Mouse (Mus musculus): ENCODE results near the gene Ddx27. TPM values are rescaled to one million over a fixed set of nuclear protein-coding genes. Genes with fewer than 3 reads are reported as not detected.

Ddx27 gene
- polyA plus RNA-seq, 1 experiment from 2014 or later, result 76.1 TPM

- H3K4me3 ChIP-seq, result no peak overlapping the region
- H3K27me3 ChIP-seq (ENCODE audit: poor library complexity, severe bottlenecking), result no peaks in the 10 kb centered on the region
- H3K4me1 ChIP-seq, result peaks cover 27% of the 10 kb centered on the region
- no peak overlapping the region for H3K27ac ChIP-seq
- peaks cover 17% of the 10 kb centered on the region for H3K36me3 ChIP-seq (replicated peaks)
- WGBS, result 93% methylated on average over 6 of the region's 6 CpGs
- no peak for DNase-seq (ENCODE audit: extremely low spot score, low spot score)
- H3K9me3 ChIP-seq, result no peaks in the 10 kb centered on the region
These were observed 55.3 kb downstream of the Ddx27 start for GRCm38 (mm10) chr2:167070341-167070740.

GRCm38 (mm10) chr2:167071266-167071640, 56.3 kb downstream of the Ddx27 start:
- Histone ChIP-seq H3K9me3 (no peaks in the 10 kb centered on the region), H3K4me3 (peak overlapping the region; percentile 59), H3K27ac (peak overlapping the region; percentile 87), H3K4me1 (peaks cover 18% of the 10 kb centered on the region), H3K27me3 (ENCODE audit: poor library complexity, severe bottlenecking) (no peaks in the 10 kb centered on the region), H3K36me3 (replicated peaks) (peaks cover 8% of the 10 kb centered on the region)
- DNase-seq (ENCODE audit: extremely low spot score, low spot score), result no peak
- 23% methylated on average over 12 of the region's 12 CpGs for WGBS

- WGBS, result 9% methylated on average over 22 of the region's 22 CpGs
- no peaks in the 10 kb centered on the region for H3K27me3 ChIP-seq (ENCODE audit: poor library complexity, severe bottlenecking)
- H3K4me1 ChIP-seq, result peaks cover 18% of the 10 kb centered on the region
- H3K27ac ChIP-seq, result peak overlapping the region; percentile 87
- peak; percentile 94 for DNase-seq (ENCODE audit: extremely low spot score, low spot score)
- H3K4me3 ChIP-seq, result peak overlapping the region; percentile 59
- 0 out of 2 replicates have a peak, but pooled peaks cover 1% of the 10 kb centered on the region for H3K36me3 ChIP-seq (replicated peaks)
- no peaks in the 10 kb centered on the region for H3K9me3 ChIP-seq
These were observed 56.9 kb downstream of the Ddx27 start for GRCm38 (mm10) chr2:167071641-167072601.

- DNase-seq (ENCODE audit: extremely low spot score, low spot score), result no peak
- H3K27ac ChIP-seq, result no peak overlapping the region
- WGBS, result 92% methylated on average over 5 of the region's 5 CpGs
- no peaks in the 10 kb centered on the region for H3K27me3 ChIP-seq (ENCODE audit: poor library complexity, severe bottlenecking)
- peaks cover 34% of the 10 kb centered on the region for H3K4me1 ChIP-seq
- no peaks in the 10 kb centered on the region for H3K9me3 ChIP-seq
- no peaks in the 10 kb centered on the region for H3K36me3 ChIP-seq (replicated peaks)
- H3K4me3 ChIP-seq, result no peak overlapping the region
These were observed 59.6 kb downstream of the Ddx27 start for GRCm38 (mm10) chr2:167074587-167074986.

GRCm38 (mm10) chr2:167076352-167076751, 61.4 kb downstream of the Ddx27 start:
- Histone ChIP-seq H3K4me1 (peaks cover 44% of the 10 kb centered on the region), H3K9me3 (no peaks in the 10 kb centered on the region), H3K4me3 (no peak overlapping the region), H3K36me3 (replicated peaks) (no peaks in the 10 kb centered on the region), H3K27ac (no peak overlapping the region), H3K27me3 (ENCODE audit: poor library complexity, severe bottlenecking) (no peaks in the 10 kb centered on the region)
- WGBS, result 95% methylated on average over 4 of the region's 4 CpGs
- no peak for DNase-seq (ENCODE audit: extremely low spot score, low spot score)

GRCm38 (mm10) chr2:167076759-167077158, 61.8 kb downstream of the Ddx27 start:
- no peak overlapping the region for H3K27ac ChIP-seq
- 78% methylated on average over 2 of the region's 2 CpGs for WGBS

GRCm38 (mm10) chr2:167077199-167077962, 62.4 kb downstream of the Ddx27 start:
- no peak overlapping the region for H3K4me3 ChIP-seq
- H3K27me3 ChIP-seq (ENCODE audit: poor library complexity, severe bottlenecking), result no peaks in the 10 kb centered on the region
- no peak for DNase-seq (ENCODE audit: extremely low spot score, low spot score)
- H3K36me3 ChIP-seq (replicated peaks), result no peaks in the 10 kb centered on the region
- peaks cover 44% of the 10 kb centered on the region for H3K4me1 ChIP-seq
- 88% methylated on average over 11 of the region's 11 CpGs for WGBS
- H3K27ac ChIP-seq, result no peak overlapping the region
- H3K9me3 ChIP-seq, result no peaks in the 10 kb centered on the region

More at GRCm38 (mm10) chr2:167076759-167077158, 61.8 kb downstream of the Ddx27 start:
- no peak overlapping the region for H3K4me3 ChIP-seq
- no peaks in the 10 kb centered on the region for H3K36me3 ChIP-seq (replicated peaks)
- no peaks in the 10 kb centered on the region for H3K27me3 ChIP-seq (ENCODE audit: poor library complexity, severe bottlenecking)
- DNase-seq (ENCODE audit: extremely low spot score, low spot score), result no peak
- H3K9me3 ChIP-seq, result no peaks in the 10 kb centered on the region
- peaks cover 44% of the 10 kb centered on the region for H3K4me1 ChIP-seq

- 49% methylated on average over 7 of the region's 7 CpGs for WGBS
- Histone ChIP-seq H3K27me3 (ENCODE audit: poor library complexity, severe bottlenecking) (no peaks in the 10 kb centered on the region), H3K4me1 (peaks cover 43% of the 10 kb centered on the region), H3K36me3 (replicated peaks) (no peaks in the 10 kb centered on the region), H3K9me3 (no peaks in the 10 kb centered on the region), H3K27ac (peak overlapping the region; percentile 70; the same call in 1 of the 2 replicates), H3K4me3 (no peak overlapping the region)
- DNase-seq (ENCODE audit: extremely low spot score, low spot score), result no peak
These were observed 63.5 kb downstream of the Ddx27 start for GRCm38 (mm10) chr2:167078486-167078885.

GRCm38 (mm10) chr2:167078931-167079495, 64.0 kb downstream of the Ddx27 start:
- peak overlapping the region; percentile 70 for H3K27ac ChIP-seq
- H3K27me3 ChIP-seq (ENCODE audit: poor library complexity, severe bottlenecking), result no peaks in the 10 kb centered on the region
- WGBS, result 64% methylated on average over 9 of the region's 9 CpGs
- H3K9me3 ChIP-seq, result no peaks in the 10 kb centered on the region
- no peak for DNase-seq (ENCODE audit: extremely low spot score, low spot score)
- H3K4me1 ChIP-seq, result peaks cover 43% of the 10 kb centered on the region
- no peaks in the 10 kb centered on the region for H3K36me3 ChIP-seq (replicated peaks)
- H3K4me3 ChIP-seq, result no peak overlapping the region

- DNase-seq (ENCODE audit: extremely low spot score, low spot score), result no peak
- Histone ChIP-seq H3K36me3 (replicated peaks) (no peaks in the 10 kb centered on the region), H3K4me3 (no peak overlapping the region), H3K27me3 (ENCODE audit: poor library complexity, severe bottlenecking) (no peaks in the 10 kb centered on the region), H3K4me1 (peaks cover 43% of the 10 kb centered on the region), H3K27ac (0 out of 2 replicates have a peak overlapping the region, but pooled peaks have one; percentile 20), H3K9me3 (no peaks in the 10 kb centered on the region)
- 64% methylated on average over 18 of the region's 18 CpGs for WGBS
These were observed 64.7 kb downstream of the Ddx27 start for GRCm38 (mm10) chr2:167079535-167080257.

GRCm38 (mm10) chr2:167080387-167080786, 65.4 kb downstream of the Ddx27 start:
- WGBS, result 85% methylated on average over 3 of the region's 3 CpGs
- no peak for DNase-seq (ENCODE audit: extremely low spot score, low spot score)
- Histone ChIP-seq H3K27me3 (ENCODE audit: poor library complexity, severe bottlenecking) (no peaks in the 10 kb centered on the region), H3K9me3 (no peaks in the 10 kb centered on the region), H3K4me1 (peaks cover 43% of the 10 kb centered on the region), H3K4me3 (no peak overlapping the region), H3K36me3 (replicated peaks) (no peaks in the 10 kb centered on the region), H3K27ac (no peak overlapping the region)

GRCm38 (mm10) chr2:167081135-167081534, 66.1 kb downstream of the Ddx27 start:
- Histone ChIP-seq H3K4me3 (no peak overlapping the region), H3K27ac (peak overlapping the region; percentile 22; the same call in 1 of the 2 replicates), H3K36me3 (replicated peaks) (no peaks in the 10 kb centered on the region), H3K9me3 (no peaks in the 10 kb centered on the region), H3K27me3 (ENCODE audit: poor library complexity, severe bottlenecking) (no peaks in the 10 kb centered on the region), H3K4me1 (peaks cover 43% of the 10 kb centered on the region)
- WGBS, result 67% methylated on average over 6 of the region's 6 CpGs
- DNase-seq (ENCODE audit: extremely low spot score, low spot score), result no peak

All from forebrain, embryonic 10.5 days (tissue).